Mouse (Mus musculus) spleen, adult 2 months (tissue): ENCODE results near the gene Lce1m.

Source experiments
- CTCF ChIP-seq: fragments of 200-500 bp; IDR thresholded peaks from 2 replicates; pipeline ENCODE4 v1.5.1; 2011; ENCODE audit warnings: mild to moderate bottlenecking, inconsistent platforms; ENCODE audit not compliant: insufficient read depth, insufficient read length, insufficient replicate concordance; ENCODE audit errors: extremely low read depth
- POLR2A ChIP-seq: fragments of 200-500 bp; IDR thresholded peaks from 2 replicates; pipeline ENCODE4 v1.6.1; 2011; ENCODE audit warnings: low read depth, low read length, inconsistent platforms

DNA sequence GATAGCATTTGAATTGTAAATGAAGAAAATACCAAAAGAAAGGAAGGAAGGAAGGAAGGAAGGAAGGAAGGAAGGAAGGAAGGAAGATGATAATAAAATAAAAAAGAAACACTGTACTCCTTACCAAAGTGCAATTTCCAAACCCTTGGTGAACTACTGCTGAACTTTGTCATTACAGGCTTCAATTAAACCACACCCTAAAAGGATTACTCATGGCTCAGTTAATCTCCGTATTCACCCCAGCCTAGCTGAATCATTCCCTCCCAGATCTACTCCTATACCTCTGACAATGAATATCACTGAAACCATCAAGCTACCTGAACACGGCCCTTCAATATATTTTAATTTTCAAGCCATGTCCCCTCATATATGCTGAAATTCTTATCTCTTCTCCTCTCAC is 40.4 kb downstream of the Lce1m start:
- TF ChIP-seq CTCF (no peak), POLR2A (no peak)
